Mouse (Mus musculus): Measurements from ENCODE around the gene AC129217.1. TPM values are rescaled to one million over a fixed set of nuclear protein-coding genes. Genes with fewer than 3 reads are reported as not detected.
A peak's percentile ranks its signal among the peaks of the same experiment; 100 is the strongest.

Gene AC129217.1
- polyA plus RNA-seq, 1 experiment from 2014 or later = not detected

- Histone ChIP-seq H3K36me3 (ENCODE audit: control insufficient read depth, insufficient read depth, low read length) (peaks cover 10% of the 10 kb centered on the region), H3K9me3 (ENCODE audit: control insufficient read depth, low read length) (no peaks in the 10 kb centered on the region), H3K27me3 (ENCODE audit: control insufficient read depth, insufficient read depth, low read length) (no peaks in the 10 kb centered on the region), H3K4me3 (ENCODE audit: low read depth, low read length) (peak within 1 kb of the TSS; percentile 72), H3K9ac (replicated peaks; ENCODE audit: low read depth, low read length) (peak within 1 kb of the TSS; percentile 86), H3K4me1 (ENCODE audit: control insufficient read depth, insufficient read depth, low read length) (peaks cover 17% of the 10 kb centered on the region), H3K4me2 (ENCODE audit: low read depth, low read length) (peak within 1 kb of the TSS; percentile 66), H3K27ac (ENCODE audit: low read depth, low read length) (peak within 1 kb of the TSS; percentile 97)
- WGBS = 43% methylated on average over 11 of the region's 11 CpGs
- ATAC-seq (ENCODE audit: low read depth) = peak; percentile 92
These were observed 9.7 kb downstream of the AC129217.1 start, which contains the start of gene Gng3 for GRCm38 (mm10) chr19:8839103-8839907. Gng3 (minus strand) TSS chr19:8839194.

GRCm38 (mm10) chr19:8839908-8840791 lies 10.6 kb downstream of the AC129217.1 start:
- Histone ChIP-seq H3K36me3 (ENCODE audit: control insufficient read depth, insufficient read depth, low read length) (peaks cover 5% of the 10 kb centered on the region), H3K4me3 (ENCODE audit: low read depth, low read length) (peak overlapping the region; percentile 72), H3K9me3 (ENCODE audit: control insufficient read depth, low read length) (no peaks in the 10 kb centered on the region), H3K4me2 (ENCODE audit: low read depth, low read length) (peak overlapping the region; percentile 66), H3K27ac (ENCODE audit: low read depth, low read length) (peak overlapping the region; percentile 97), H3K9ac (replicated peaks; ENCODE audit: low read depth, low read length) (peak overlapping the region; percentile 67), H3K4me1 (ENCODE audit: control insufficient read depth, insufficient read depth, low read length) (peaks cover 17% of the 10 kb centered on the region), H3K27me3 (ENCODE audit: control insufficient read depth, insufficient read depth, low read length) (no peaks in the 10 kb centered on the region)
- ATAC-seq (ENCODE audit: low read depth) = peak; percentile 7; the same call in 1 of the 2 replicates
- 16% methylated on average over 29 of the region's 29 CpGs for WGBS

GRCm38 (mm10) chr19:8841012-8841411 lies 11.4 kb downstream of the AC129217.1 start:
- Histone ChIP-seq H3K36me3 (ENCODE audit: control insufficient read depth, insufficient read depth, low read length) (peaks cover 10% of the 10 kb centered on the region), H3K9me3 (ENCODE audit: control insufficient read depth, low read length) (no peaks in the 10 kb centered on the region), H3K27me3 (ENCODE audit: control insufficient read depth, insufficient read depth, low read length) (no peaks in the 10 kb centered on the region), H3K4me2 (ENCODE audit: low read depth, low read length) (peak overlapping the region; percentile 66), H3K9ac (replicated peaks; ENCODE audit: low read depth, low read length) (peak overlapping the region; percentile 67), H3K27ac (ENCODE audit: low read depth, low read length) (no peak overlapping the region), H3K4me3 (ENCODE audit: low read depth, low read length) (peak overlapping the region; percentile 72), H3K4me1 (ENCODE audit: control insufficient read depth, insufficient read depth, low read length) (peaks cover 17% of the 10 kb centered on the region)
- WGBS = 91% methylated on average over 7 of the region's 7 CpGs
- no peak for ATAC-seq (ENCODE audit: low read depth)

GRCm38 (mm10) chr19:8842961-8843360 lies 13.4 kb downstream of the AC129217.1 start:
- Histone ChIP-seq H3K36me3 (ENCODE audit: control insufficient read depth, insufficient read depth, low read length) (peaks cover 21% of the 10 kb centered on the region), H3K9ac (replicated peaks; ENCODE audit: low read depth, low read length) (no peak overlapping the region), H3K4me1 (ENCODE audit: control insufficient read depth, insufficient read depth, low read length) (peaks cover 17% of the 10 kb centered on the region), H3K27ac (ENCODE audit: low read depth, low read length) (no peak overlapping the region), H3K4me2 (ENCODE audit: low read depth, low read length) (no peak overlapping the region), H3K27me3 (ENCODE audit: control insufficient read depth, insufficient read depth, low read length) (no peaks in the 10 kb centered on the region), H3K4me3 (ENCODE audit: low read depth, low read length) (no peak overlapping the region), H3K9me3 (ENCODE audit: control insufficient read depth, low read length) (no peaks in the 10 kb centered on the region)
- 92% methylated on average over 6 of the region's 6 CpGs for WGBS
- ATAC-seq (ENCODE audit: low read depth) = no peak

GRCm38 (mm10) chr19:8844371-8845129 lies 15.0 kb downstream of the AC129217.1 start:
- peaks cover 21% of the 10 kb centered on the region for H3K36me3 ChIP-seq (ENCODE audit: control insufficient read depth, insufficient read depth, low read length)
- no peaks in the 10 kb centered on the region for H3K9me3 ChIP-seq (ENCODE audit: control insufficient read depth, low read length)
- H3K27me3 ChIP-seq (ENCODE audit: control insufficient read depth, insufficient read depth, low read length) = no peaks in the 10 kb centered on the region
- WGBS = 59% methylated on average over 5 of the region's 5 CpGs
- no peak for ATAC-seq (ENCODE audit: low read depth)
- no peak overlapping the region for H3K9ac ChIP-seq (replicated peaks; ENCODE audit: low read depth, low read length)
- no peak overlapping the region for H3K27ac ChIP-seq (ENCODE audit: low read depth, low read length)
- no peak overlapping the region for H3K4me2 ChIP-seq (ENCODE audit: low read depth, low read length)
- H3K4me3 ChIP-seq (ENCODE audit: low read depth, low read length) = no peak overlapping the region
- peaks cover 17% of the 10 kb centered on the region for H3K4me1 ChIP-seq (ENCODE audit: control insufficient read depth, insufficient read depth, low read length)

- H3K27ac ChIP-seq (ENCODE audit: low read depth, low read length) = no peak overlapping the region
- no peak overlapping the region for H3K4me2 ChIP-seq (ENCODE audit: low read depth, low read length)
- no peak overlapping the region for H3K9ac ChIP-seq (replicated peaks; ENCODE audit: low read depth, low read length)
- H3K4me3 ChIP-seq (ENCODE audit: low read depth, low read length) = no peak overlapping the region
- no peaks in the 10 kb centered on the region for H3K4me1 ChIP-seq (ENCODE audit: control insufficient read depth, insufficient read depth, low read length)
- peaks cover 16% of the 10 kb centered on the region; the same call in 1 of the 2 replicates for H3K36me3 ChIP-seq (ENCODE audit: control insufficient read depth, insufficient read depth, low read length)
- 84% methylated on average over 5 of the region's 5 CpGs for WGBS
- H3K27me3 ChIP-seq (ENCODE audit: control insufficient read depth, insufficient read depth, low read length) = no peaks in the 10 kb centered on the region
- no peak for ATAC-seq (ENCODE audit: low read depth)
- H3K9me3 ChIP-seq (ENCODE audit: control insufficient read depth, low read length) = no peaks in the 10 kb centered on the region
These were observed 18.8 kb downstream of the AC129217.1 start for GRCm38 (mm10) chr19:8848356-8848755.

GRCm38 (mm10) chr19:8850402-8850901 lies 20.9 kb downstream of the AC129217.1 start, which contains the start of gene Lrrn4cl:
Lrrn4cl (plus strand) TSS chr19:8850768.
- Histone ChIP-seq H3K36me3 (ENCODE audit: control insufficient read depth, insufficient read depth, low read length) (peaks cover 16% of the 10 kb centered on the region; the same call in 1 of the 2 replicates), H3K9me3 (ENCODE audit: control insufficient read depth, low read length) (no peaks in the 10 kb centered on the region), H3K4me3 (ENCODE audit: low read depth, low read length) (no peak within 1 kb of the TSS), H3K9ac (replicated peaks; ENCODE audit: low read depth, low read length) (no peak within 1 kb of the TSS), H3K4me2 (ENCODE audit: low read depth, low read length) (no peak within 1 kb of the TSS), H3K27ac (ENCODE audit: low read depth, low read length) (no peak within 1 kb of the TSS), H3K27me3 (ENCODE audit: control insufficient read depth, insufficient read depth, low read length) (no peaks in the 10 kb centered on the region), H3K4me1 (ENCODE audit: control insufficient read depth, insufficient read depth, low read length) (no peaks in the 10 kb centered on the region)
- no peak; the same call in 1 of the 2 replicates for ATAC-seq (ENCODE audit: low read depth)
- 35% methylated on average over 7 of the region's 7 CpGs for WGBS

GRCm38 (mm10) chr19:8851639-8852038 lies 22.1 kb downstream of the AC129217.1 start:
- 56% methylated on average over 7 of the region's 7 CpGs for WGBS
- Histone ChIP-seq H3K27me3 (ENCODE audit: control insufficient read depth, insufficient read depth, low read length) (no peaks in the 10 kb centered on the region), H3K4me2 (ENCODE audit: low read depth, low read length) (no peak overlapping the region), H3K9ac (replicated peaks; ENCODE audit: low read depth, low read length) (no peak overlapping the region), H3K36me3 (ENCODE audit: control insufficient read depth, insufficient read depth, low read length) (peaks cover 5% of the 10 kb centered on the region; the same call in 1 of the 2 replicates), H3K4me3 (ENCODE audit: low read depth, low read length) (no peak overlapping the region), H3K4me1 (ENCODE audit: control insufficient read depth, insufficient read depth, low read length) (no peaks in the 10 kb centered on the region), H3K27ac (ENCODE audit: low read depth, low read length) (no peak overlapping the region), H3K9me3 (ENCODE audit: control insufficient read depth, low read length) (no peaks in the 10 kb centered on the region)
- ATAC-seq (ENCODE audit: low read depth) = no peak

Measured in neural tube, embryonic 14.5 days (tissue).